Mouse (Mus musculus): ENCODE data around the gene Trpm2. TPM values are rescaled to one million over a fixed set of nuclear protein-coding genes. Genes with fewer than 3 reads are reported as not detected.
A peak's percentile ranks its signal among the peaks of the same experiment; 100 is the strongest.

Trpm2 gene
- polyA plus RNA-seq, 1 experiment from 2014 or later: 2.2 TPM

- Histone ChIP-seq H3K36me3 (replicated peaks) (no peaks in the 10 kb centered on the region), H3K27ac (replicated peaks) (peak within 1 kb of the TSS; percentile 29; the same call in 1 of the 2 replicates), H3K9me3 (replicated peaks) (no peaks in the 10 kb centered on the region), H3K4me1 (replicated peaks) (peaks cover 14% of the 10 kb centered on the region), H3K9ac (peak within 1 kb of the TSS; percentile 35; the same call in 1 of the 2 replicates), H3K4me3 (replicated peaks) (peak within 1 kb of the TSS; percentile 58), H3K4me2 (peak within 1 kb of the TSS; percentile 62), H3K27me3 (peaks cover 28% of the 10 kb centered on the region)
- WGBS (ENCODE audit: insufficient replicate concordance): 2% methylated on average over 45 of the region's 46 CpGs
- ATAC-seq (ENCODE audit: insufficient read depth): peak; percentile 65
These were observed 68.0 kb downstream of the Trpm2 start, which contains the start of gene Lrrc3 for GRCm38 (mm10) chr10:77902211-77902893. Gene Lrrc3, minus strand, starts transcription at chr10:77902536.

GRCm38 (mm10) chr10:77901871-77902210 is 68.5 kb downstream of the Trpm2 start:
- peak; percentile 4; the same call in 1 of the 2 replicates for ATAC-seq (ENCODE audit: insufficient read depth)
- Histone ChIP-seq H3K36me3 (replicated peaks) (no peaks in the 10 kb centered on the region), H3K27ac (replicated peaks) (peak overlapping the region; percentile 29; the same call in 1 of the 2 replicates), H3K4me2 (peak overlapping the region; percentile 62), H3K4me1 (replicated peaks) (peaks cover 14% of the 10 kb centered on the region), H3K4me3 (replicated peaks) (peak overlapping the region; percentile 58), H3K9me3 (replicated peaks) (no peaks in the 10 kb centered on the region), H3K9ac (peak overlapping the region; percentile 35; the same call in 1 of the 2 replicates), H3K27me3 (peaks cover 28% of the 10 kb centered on the region)
- 2% methylated on average over 14 of the region's 14 CpGs for WGBS (ENCODE audit: insufficient replicate concordance)

GRCm38 (mm10) chr10:77900903-77901818 is 69.2 kb downstream of the Trpm2 start:
- H3K9ac ChIP-seq: 0 out of 2 replicates have a peak overlapping the region, but pooled peaks have one; percentile 35
- H3K36me3 ChIP-seq (replicated peaks): no peaks in the 10 kb centered on the region
- WGBS (ENCODE audit: insufficient replicate concordance): 68% methylated on average over 27 of the region's 27 CpGs
- H3K27ac ChIP-seq (replicated peaks): peak overlapping the region; percentile 55; the same call in 1 of the 2 replicates
- H3K9me3 ChIP-seq (replicated peaks): no peaks in the 10 kb centered on the region
- peaks cover 14% of the 10 kb centered on the region for H3K4me1 ChIP-seq (replicated peaks)
- H3K4me3 ChIP-seq (replicated peaks): peak overlapping the region; percentile 58
- H3K4me2 ChIP-seq: peak overlapping the region; percentile 62
- ATAC-seq (ENCODE audit: insufficient read depth): no peak
- peaks cover 28% of the 10 kb centered on the region for H3K27me3 ChIP-seq

DNA sequence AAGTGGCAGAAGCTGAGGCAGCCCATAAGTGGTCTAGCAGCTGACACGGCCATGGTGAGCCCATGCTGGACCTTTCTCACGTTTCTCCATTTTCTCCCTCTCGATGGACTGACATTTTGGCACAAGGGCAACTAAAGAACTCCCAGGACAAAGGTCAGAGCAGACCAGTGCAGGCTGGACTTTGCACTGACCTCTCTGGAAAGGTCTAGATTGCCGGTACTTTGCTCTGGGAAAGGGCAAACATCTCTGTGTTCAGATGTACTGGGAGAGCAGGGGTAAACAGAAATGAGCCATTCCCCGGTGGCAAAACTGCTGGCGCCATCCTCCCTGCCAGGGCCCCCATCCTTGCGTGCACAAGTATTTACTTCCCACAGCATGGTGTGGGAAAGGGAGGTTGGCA is 70.2 kb downstream of the Trpm2 start:
- Histone ChIP-seq H3K4me2 (peak overlapping the region; percentile 62), H3K27ac (replicated peaks) (peak overlapping the region; percentile 55; the same call in 1 of the 2 replicates), H3K9ac (no peak overlapping the region), H3K27me3 (peaks cover 28% of the 10 kb centered on the region), H3K36me3 (replicated peaks) (no peaks in the 10 kb centered on the region), H3K4me3 (replicated peaks) (no peak overlapping the region), H3K9me3 (replicated peaks) (no peaks in the 10 kb centered on the region), H3K4me1 (replicated peaks) (peaks cover 14% of the 10 kb centered on the region)
- 60% methylated on average over 7 of the region's 7 CpGs for WGBS (ENCODE audit: insufficient replicate concordance)
- peak; percentile 45 for ATAC-seq (ENCODE audit: insufficient read depth)

GRCm38 (mm10) chr10:77895562-77895961 is 74.8 kb downstream of the Trpm2 start:
- Histone ChIP-seq H3K4me1 (replicated peaks) (no peaks in the 10 kb centered on the region; the same call in 1 of the 2 replicates), H3K9me3 (replicated peaks) (no peaks in the 10 kb centered on the region), H3K27ac (replicated peaks) (no peak overlapping the region), H3K36me3 (replicated peaks) (no peaks in the 10 kb centered on the region), H3K27me3 (no peaks in the 10 kb centered on the region; the same call in 1 of the 2 replicates), H3K4me3 (replicated peaks) (no peak overlapping the region), H3K4me2 (no peak overlapping the region), H3K9ac (no peak overlapping the region)
- no peak for ATAC-seq (ENCODE audit: insufficient read depth)
- 60% methylated on average over 5 of the region's 5 CpGs for WGBS (ENCODE audit: insufficient replicate concordance)

GRCm38 (mm10) chr10:77890987-77891565 is 79.3 kb downstream of the Trpm2 start:
- H3K4me1 ChIP-seq (replicated peaks): no peaks in the 10 kb centered on the region
- no peak overlapping the region for H3K4me2 ChIP-seq
- WGBS (ENCODE audit: insufficient replicate concordance): 67% methylated on average over 8 of the region's 8 CpGs
- no peaks in the 10 kb centered on the region for H3K9me3 ChIP-seq (replicated peaks)
- H3K4me3 ChIP-seq (replicated peaks): no peak overlapping the region
- H3K27ac ChIP-seq (replicated peaks): no peak overlapping the region
- ATAC-seq (ENCODE audit: insufficient read depth): no peak
- no peak overlapping the region for H3K9ac ChIP-seq
- H3K27me3 ChIP-seq: no peaks in the 10 kb centered on the region
- no peaks in the 10 kb centered on the region for H3K36me3 ChIP-seq (replicated peaks)

GRCm38 (mm10) chr10:77886007-77886747 is 84.2 kb downstream of the Trpm2 start:
- Histone ChIP-seq H3K4me2 (no peak overlapping the region), H3K9me3 (replicated peaks) (no peaks in the 10 kb centered on the region), H3K27ac (replicated peaks) (no peak overlapping the region), H3K9ac (no peak overlapping the region), H3K36me3 (replicated peaks) (no peaks in the 10 kb centered on the region), H3K4me3 (replicated peaks) (no peak overlapping the region), H3K27me3 (no peaks in the 10 kb centered on the region), H3K4me1 (replicated peaks) (no peaks in the 10 kb centered on the region)
- no peak for ATAC-seq (ENCODE audit: insufficient read depth)
- 44% methylated on average over 12 of the region's 12 CpGs for WGBS (ENCODE audit: insufficient replicate concordance)

GRCm38 (mm10) chr10:77882553-77882952 is 87.8 kb downstream of the Trpm2 start:
- Histone ChIP-seq H3K4me2 (no peak overlapping the region), H3K4me3 (replicated peaks) (no peak overlapping the region), H3K4me1 (replicated peaks) (no peaks in the 10 kb centered on the region), H3K9me3 (replicated peaks) (no peaks in the 10 kb centered on the region), H3K9ac (no peak overlapping the region), H3K27me3 (no peaks in the 10 kb centered on the region), H3K36me3 (replicated peaks) (no peaks in the 10 kb centered on the region), H3K27ac (replicated peaks) (no peak overlapping the region)
- 73% methylated on average over 5 of the region's 5 CpGs for whole genome bisulfite sequencing (ENCODE audit: insufficient replicate concordance)
- no peak for ATAC-seq (ENCODE audit: insufficient read depth)

DNA sequence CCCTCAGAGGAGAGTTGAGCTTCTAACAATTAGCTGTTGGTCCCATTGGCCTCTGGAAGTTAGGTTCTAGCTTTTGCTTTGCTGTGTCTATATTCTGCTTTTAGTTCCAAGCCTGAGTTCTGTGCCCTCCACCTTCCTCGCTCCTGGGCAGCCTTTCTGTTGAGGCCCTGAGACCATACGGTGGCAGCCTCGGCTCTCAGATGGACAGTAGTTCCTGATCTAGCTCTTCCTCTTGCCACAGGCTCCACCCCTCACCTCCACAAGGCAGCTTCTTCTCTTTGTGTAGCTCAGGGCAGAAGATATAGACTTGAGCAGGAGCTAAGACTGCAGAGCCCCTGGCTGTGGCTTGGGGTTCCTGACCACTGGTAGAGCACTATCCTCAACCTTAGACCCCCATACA is 90.1 kb downstream of the Trpm2 start:
- H3K4me1 ChIP-seq (replicated peaks): no peaks in the 10 kb centered on the region
- H3K9me3 ChIP-seq (replicated peaks): no peaks in the 10 kb centered on the region
- no peak overlapping the region for H3K9ac ChIP-seq
- no peak overlapping the region for H3K4me2 ChIP-seq
- 17% methylated on average over 3 of the region's 3 CpGs for WGBS (ENCODE audit: insufficient replicate concordance)
- H3K4me3 ChIP-seq (replicated peaks): no peak overlapping the region
- no peaks in the 10 kb centered on the region for H3K27me3 ChIP-seq
- no peak for ATAC-seq (ENCODE audit: insufficient read depth)
- no peaks in the 10 kb centered on the region for H3K36me3 ChIP-seq (replicated peaks)
- no peak overlapping the region for H3K27ac ChIP-seq (replicated peaks)

GRCm38 (mm10) chr10:77878985-77879384 is 91.4 kb downstream of the Trpm2 start:
- H3K9me3 ChIP-seq (replicated peaks): no peaks in the 10 kb centered on the region
- H3K4me3 ChIP-seq (replicated peaks): no peak overlapping the region
- no peaks in the 10 kb centered on the region for H3K36me3 ChIP-seq (replicated peaks)
- no peak for ATAC-seq (ENCODE audit: insufficient read depth)
- H3K27ac ChIP-seq (replicated peaks): no peak overlapping the region
- no peak overlapping the region for H3K9ac ChIP-seq
- 52% methylated on average over 6 of the region's 6 CpGs for WGBS (ENCODE audit: insufficient replicate concordance)
- no peak overlapping the region for H3K4me2 ChIP-seq
- H3K27me3 ChIP-seq: no peaks in the 10 kb centered on the region
- H3K4me1 ChIP-seq (replicated peaks): no peaks in the 10 kb centered on the region
